Mouse (Mus musculus) gastrocnemius, adult 2 months (tissue): Measurements from ENCODE around the gene Sh2d3c. TPM values are rescaled to one million over a fixed set of nuclear protein-coding genes. Genes with fewer than 3 reads are reported as not detected.

Source experiments
- DNase-seq: peaks from one replicate; pipeline ENCODE4 v3.0.0; 2022
- H3K27ac ChIP-seq: fragments of 200-600 bp; 2 replicates; pipeline ENCODE4 v1.8.1; 2022; ENCODE audit warnings: mild to moderate bottlenecking
- H3K4me3 ChIP-seq: fragments of 200-600 bp; 2 replicates; pipeline ENCODE4 v1.8.1; 2022; ENCODE audit warnings: mild to moderate bottlenecking, moderate library complexity
- CTCF ChIP-seq: fragments of 200-600 bp; IDR thresholded peaks from 2 replicates; pipeline ENCODE4 v1.8.1; 2022; ENCODE audit warnings: antibody characterized with exemption, mild to moderate bottlenecking, moderate library complexity
- intact Hi-C: fragments of 180-260 bp; cut with DNase I; formaldehyde crosslinking; loops from one replicate; pipeline ENCODE4 v1.15.1; 2025
- long read RNA-seq, 2 experiments: library from polyadenylated mRNA; stranded (forward); transcript quantifications; one replicate each; pipeline ENCODE4 v2.0.0; 2021
- total RNA-seq, 2 experiments: library from RNA; stranded (reverse); gene quantifications; 2 replicates each; pipeline ENCODE4 v1.2.3; 2021

Gene Sh2d3c
- total RNA-seq: 10 to 100 TPM in 1 of 2 experiments, 1 to 10 TPM in 1; 4.4 to 12.0 TPM
- long read RNA-seq, experiment 1, transcript Sh2d3c-202 (11 exons, 3,107 nt): major isoform, 24 of 32 reads
- long read RNA-seq, experiment 1, partial matches to known transcripts: 5 of 32 reads
- long read RNA-seq, experiment 1, other reads (novel, unspliced or antisense): 3 of 32 reads
- long read RNA-seq, experiment 2, transcript Sh2d3c-202 (11 exons, 3,107 nt): major isoform, 12 of 15 reads
- long read RNA-seq, experiment 2, partial matches to known transcripts: 3 of 15 reads
- long read RNA-seq, experiment 2, other reads (novel, unspliced or antisense): 0 of 15 reads

DNA sequence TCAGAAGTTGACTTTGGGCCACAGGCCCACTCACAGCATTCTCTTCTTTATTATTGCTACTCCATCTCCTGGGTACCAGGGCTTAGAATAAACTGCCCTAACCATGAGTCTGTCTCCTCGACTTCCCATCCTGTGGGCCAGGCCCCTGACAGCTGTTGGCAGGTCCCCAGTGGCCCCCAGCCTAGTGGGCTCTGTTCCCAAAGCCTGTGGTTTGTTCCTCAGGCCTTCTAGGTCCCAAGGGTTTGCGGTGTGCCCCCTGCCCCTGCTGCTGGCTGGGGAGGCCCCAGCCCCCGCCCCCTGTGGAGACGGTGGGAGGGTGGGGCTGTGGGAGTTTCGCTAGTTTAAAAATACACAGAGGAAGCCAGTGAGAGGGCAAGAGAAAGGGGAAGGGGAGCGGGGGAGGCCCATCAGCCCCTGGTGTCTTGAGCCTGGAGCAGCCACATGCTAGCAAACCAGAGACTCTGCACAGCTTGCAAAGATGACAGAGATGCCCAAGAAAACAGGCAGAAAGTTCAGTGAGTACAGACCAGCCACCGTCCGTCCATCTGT lies at the start of gene Sh2d3c:
Sh2d3c (plus strand) TSS at position 375 of the 549 bp plus-strand sequence.
- no peak for TF ChIP-seq CTCF
- no peak within 1 kb of the TSS for H3K27ac ChIP-seq
- intact Hi-C loops: no loop called here
- DNase-seq: no peak
- 0 out of 2 replicates have a peak within 1 kb of the TSS, but pooled peaks have one; percentile 2 for H3K4me3 ChIP-seq

DNA sequence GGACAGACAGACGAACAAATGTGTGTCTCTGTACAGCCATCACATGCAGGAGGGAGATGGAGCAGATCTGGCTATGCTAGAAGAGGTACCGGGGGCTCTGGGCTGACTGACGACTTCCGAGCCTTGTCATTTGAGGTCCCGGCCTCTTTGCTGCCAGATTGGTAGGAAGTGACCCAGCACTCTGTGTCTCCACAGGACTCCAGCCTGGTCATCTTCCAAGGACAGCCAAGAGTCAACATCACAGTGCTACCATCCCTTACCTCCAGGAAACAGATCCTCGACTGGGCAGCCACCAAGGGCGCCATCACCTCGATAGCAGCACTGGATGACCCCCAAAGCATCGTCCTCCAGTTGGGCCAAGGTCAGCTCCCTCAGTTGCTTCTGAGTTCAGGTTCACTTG lies 49.7 kb upstream of the Sh2d3c start:
- intact Hi-C loops: loop anchor here (5.0 kb wide), 1 partner anchor 39 kb away; no protein-coding TSS in a partner anchor
- no peak for TF ChIP-seq CTCF
- peak; percentile 13 for DNase-seq
- Histone ChIP-seq H3K4me3 (no peak overlapping the region), H3K27ac (no peak overlapping the region)

DNA sequence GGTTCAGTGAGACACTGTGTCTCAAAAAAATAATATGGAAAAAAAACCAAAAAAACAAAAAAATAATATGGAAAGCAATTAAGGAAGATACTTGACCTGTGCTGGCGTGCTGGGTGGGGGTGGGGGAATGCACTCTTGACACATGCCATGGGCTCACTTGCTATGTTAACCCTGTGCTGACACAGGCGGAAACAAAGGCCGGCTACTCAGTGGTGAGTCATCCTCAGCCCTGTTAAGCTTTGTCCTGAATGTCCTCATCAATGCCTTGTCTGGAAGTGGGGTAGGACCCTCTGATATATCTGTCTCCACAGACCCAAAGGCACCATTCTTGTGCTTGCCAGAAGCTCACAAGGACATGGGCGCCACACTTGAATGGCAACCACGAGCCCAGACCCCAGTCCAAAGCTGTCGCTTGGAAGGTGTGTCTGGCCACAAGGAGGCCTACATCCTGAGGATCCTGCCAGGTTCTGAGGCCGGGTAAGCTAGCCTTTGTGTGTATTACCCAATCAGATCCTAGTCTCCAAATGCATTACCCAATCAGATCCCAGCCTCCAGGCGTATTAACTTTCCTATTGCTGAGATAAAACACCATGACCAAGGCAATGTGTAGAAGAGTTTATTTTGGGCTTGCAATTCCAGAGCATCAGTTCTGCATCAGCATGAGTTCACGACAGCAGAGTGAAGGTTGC lies 48.8 kb upstream of the Sh2d3c start:
- no peak for TF ChIP-seq CTCF
- intact Hi-C loops: loop anchor here (5.0 kb wide), 1 partner anchor 40 kb away; no protein-coding TSS in a partner anchor
- Histone ChIP-seq H3K27ac (no peak overlapping the region), H3K4me3 (no peak overlapping the region)
- peak; percentile 7 for DNase-seq

DNA sequence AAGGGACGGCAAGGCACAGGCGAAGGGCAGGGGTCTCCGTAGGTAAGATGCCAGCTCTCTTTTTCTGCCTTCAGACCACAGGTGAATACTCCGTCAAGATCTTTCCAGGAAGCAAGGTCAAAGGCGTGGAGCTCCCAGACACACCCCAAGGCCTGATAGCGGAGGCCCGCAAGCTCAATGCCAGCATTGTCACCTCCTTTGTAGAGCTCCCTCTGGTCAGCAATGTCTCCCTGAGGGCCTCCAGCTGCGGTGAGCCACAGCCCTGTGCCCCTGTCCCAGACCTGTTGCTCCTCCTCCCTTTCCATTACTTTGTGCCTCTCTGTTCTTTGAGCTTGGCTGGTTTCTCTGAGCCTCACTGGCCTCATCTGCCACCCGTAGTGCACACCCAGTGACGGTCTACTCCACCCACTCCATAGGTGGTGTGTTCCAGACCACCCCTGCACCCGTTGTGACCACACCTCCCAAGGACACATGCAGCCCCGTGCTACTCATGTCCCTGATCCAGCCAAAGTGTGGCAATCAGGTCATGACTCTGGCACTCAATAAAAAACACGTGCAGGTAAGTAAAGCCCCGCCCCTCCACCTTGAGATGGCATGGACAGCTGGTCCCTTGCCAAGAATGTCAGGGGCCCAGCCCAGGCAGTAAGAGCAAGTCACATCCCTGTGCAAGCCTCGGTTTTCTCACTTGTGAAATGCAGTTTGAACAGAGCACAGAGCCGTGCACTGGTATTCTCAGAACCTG lies 47.5 kb upstream of the Sh2d3c start:
- no peak overlapping the region for H3K4me3 ChIP-seq
- TF ChIP-seq CTCF: no peak
- intact Hi-C loops: loop anchor here (5.0 kb wide), 1 partner anchor 41 kb away; no protein-coding TSS in a partner anchor
- H3K27ac ChIP-seq: no peak overlapping the region
- DNase-seq: peak; percentile 13

DNA sequence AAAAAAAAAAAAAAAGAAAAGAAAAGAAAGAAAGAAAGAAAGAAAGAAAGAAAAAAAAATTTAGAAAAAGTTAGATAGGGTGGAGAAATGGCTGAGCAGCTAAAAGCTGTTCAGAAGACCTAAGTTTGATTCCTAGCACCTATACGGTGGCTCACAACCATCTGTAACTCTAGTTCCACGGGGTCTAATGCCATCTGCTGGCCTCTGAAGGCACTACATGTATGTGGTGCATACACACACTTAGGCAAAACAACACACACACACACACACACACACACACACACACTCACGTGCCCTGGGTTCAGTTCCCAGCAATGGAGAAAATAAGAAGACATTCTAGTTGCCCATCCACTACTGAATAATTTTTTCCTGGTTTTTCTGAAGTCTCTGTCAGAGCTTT lies 44.0 kb upstream of the Sh2d3c start:
- no peak for DNase-seq
- intact Hi-C loops: no loop called here
- Histone ChIP-seq H3K4me3 (no peak overlapping the region), H3K27ac (no peak overlapping the region)
- TF ChIP-seq CTCF: peak; percentile 31; the same call in 1 of the 2 replicates

DNA sequence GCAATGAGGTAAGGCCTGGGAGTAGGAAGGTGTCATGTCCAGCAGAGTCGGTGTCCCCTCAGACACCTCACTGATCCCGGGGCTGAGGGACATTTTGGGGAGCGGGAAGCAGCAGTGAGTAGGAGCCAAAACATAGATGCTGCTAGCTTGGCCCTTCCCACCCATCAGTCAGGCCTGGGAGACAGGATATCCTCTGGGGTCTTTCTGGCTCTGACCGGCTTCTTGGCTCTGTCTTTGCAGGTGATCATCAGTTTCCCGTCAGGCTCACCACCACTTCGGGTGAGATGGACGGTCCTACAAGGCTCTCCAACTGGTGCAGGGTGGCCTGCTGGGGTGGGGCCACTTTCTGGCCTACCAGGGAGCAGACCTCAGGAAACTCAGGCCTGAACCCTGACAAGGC lies 43.2 kb upstream of the Sh2d3c start:
- DNase-seq: no peak
- no peak overlapping the region for H3K4me3 ChIP-seq
- TF ChIP-seq CTCF: no peak
- intact Hi-C loops: no loop called here
- H3K27ac ChIP-seq: no peak overlapping the region

DNA sequence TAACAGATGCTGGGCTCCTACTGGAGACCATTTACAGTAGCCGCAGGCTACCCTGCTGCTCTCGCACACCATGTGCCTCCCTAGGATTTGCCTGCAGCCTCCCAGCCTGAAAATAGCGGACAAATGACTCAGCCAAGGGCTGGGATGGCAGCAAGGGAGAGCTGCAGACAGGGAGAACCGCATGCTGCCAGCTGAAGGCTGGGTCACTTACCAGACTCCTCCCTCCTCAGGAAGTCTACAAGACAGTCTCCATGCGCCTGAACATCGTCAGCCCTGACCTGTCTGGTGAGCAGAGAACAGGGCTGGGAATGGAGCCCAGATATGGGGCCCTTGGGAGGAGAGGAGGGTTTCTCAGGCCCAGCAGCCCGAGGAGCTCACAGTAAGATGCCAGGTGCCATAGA lies 40.8 kb upstream of the Sh2d3c start:
- DNase-seq: peak; percentile 71
- TF ChIP-seq CTCF: no peak
- intact Hi-C loops: no loop called here
- peak overlapping the region; percentile 61 for H3K27ac ChIP-seq
- no peak overlapping the region for H3K4me3 ChIP-seq

DNA sequence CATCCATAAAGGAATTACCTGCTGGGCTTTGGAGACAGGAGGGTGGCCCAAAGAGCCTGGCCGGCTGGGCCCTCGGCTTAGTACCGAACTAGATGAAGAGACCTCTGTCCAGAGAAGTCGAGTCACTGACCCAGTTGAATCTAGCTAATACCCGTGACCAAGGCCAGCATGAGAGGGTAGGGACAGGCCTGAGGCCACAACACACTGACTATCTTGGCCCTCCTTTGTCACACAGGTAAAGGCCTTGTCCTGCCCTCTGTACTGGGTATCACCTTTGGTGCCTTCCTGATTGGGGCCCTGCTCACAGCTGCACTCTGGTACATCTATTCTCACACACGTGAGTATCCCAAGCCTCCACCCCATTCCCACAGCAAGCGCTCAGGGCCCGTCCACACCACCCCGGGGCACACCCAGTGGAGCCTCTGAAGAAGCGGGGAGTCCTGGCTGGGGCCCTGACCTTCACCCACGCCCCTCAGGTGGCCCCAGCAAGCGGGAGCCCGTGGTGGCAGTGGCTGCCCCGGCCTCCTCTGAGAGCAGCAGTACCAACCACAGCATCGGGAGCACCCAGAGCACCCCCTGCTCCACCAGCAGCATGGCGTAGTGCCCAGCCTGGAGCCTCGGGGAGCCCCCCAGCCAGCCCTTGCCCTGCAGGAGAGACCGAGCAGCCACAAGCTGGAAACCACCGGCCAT lies 39.7 kb upstream of the Sh2d3c start:
- no peak overlapping the region for H3K4me3 ChIP-seq
- intact Hi-C loops: no loop called here
- DNase-seq: no peak
- no peak for TF ChIP-seq CTCF
- H3K27ac ChIP-seq: peak overlapping the region; percentile 35; the same call in 1 of the 2 replicates

DNA sequence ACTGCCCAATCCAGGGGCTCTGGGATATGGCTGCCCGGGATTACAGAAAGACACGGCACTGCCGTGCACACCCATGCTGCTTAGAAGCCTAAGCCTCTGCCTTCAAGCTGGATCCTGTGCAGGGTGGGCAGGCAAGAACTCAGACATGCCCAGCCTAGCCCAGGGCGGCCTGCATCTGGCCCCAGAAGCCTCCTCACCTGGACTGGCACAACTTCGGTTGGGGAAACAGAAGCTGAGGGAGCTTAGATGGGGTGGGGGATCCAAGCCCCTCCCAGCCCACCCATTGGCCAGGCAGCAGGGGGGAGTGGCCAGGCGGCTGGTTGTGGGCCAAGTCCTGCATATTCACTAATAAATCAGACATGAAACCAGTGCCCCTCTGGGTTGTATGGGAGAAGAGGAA lies 39.1 kb upstream of the Sh2d3c start:
- H3K27ac ChIP-seq: peak overlapping the region; percentile 35
- no peak overlapping the region for H3K4me3 ChIP-seq
- DNase-seq: no peak
- no peak for TF ChIP-seq CTCF
- intact Hi-C loops: no loop called here

DNA sequence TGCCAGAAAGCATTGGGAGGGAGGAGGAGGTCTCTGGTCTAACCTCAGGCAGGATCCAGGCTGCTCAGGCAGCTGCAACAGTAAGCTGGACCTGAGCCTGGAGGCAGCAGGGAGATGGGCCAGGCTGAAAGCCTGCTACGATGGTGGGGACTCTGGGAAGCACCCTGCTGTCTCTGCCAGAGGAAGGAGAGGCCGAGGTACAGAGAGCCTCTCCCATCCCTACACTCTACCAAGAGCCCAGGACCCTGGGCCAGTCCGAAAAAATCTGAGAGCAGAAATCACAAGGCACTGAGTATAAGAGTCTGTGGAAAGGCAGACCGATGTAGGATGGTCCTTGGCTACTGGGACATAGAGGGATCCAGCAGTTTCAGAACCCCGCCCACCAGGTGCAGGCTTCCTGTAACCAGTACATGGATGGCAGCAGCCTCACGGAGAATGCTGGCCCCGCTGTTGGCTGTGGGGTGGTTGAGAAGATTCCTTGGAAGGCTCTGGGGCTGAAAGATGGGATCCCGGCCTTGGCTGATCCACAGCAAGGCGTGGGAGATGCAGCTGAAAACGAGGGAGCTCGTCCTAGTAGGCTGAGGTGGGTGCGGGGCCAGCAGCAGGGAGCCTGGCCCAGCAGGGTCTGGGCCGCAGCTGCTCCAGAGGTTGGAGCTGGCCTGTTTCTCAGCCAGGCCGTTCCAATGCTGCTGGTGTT lies 38.0 kb upstream of the Sh2d3c start:
- intact Hi-C loops: no loop called here
- no peak overlapping the region for H3K4me3 ChIP-seq
- DNase-seq: peak; percentile 63
- H3K27ac ChIP-seq: peak overlapping the region; percentile 46
- no peak for TF ChIP-seq CTCF

DNA sequence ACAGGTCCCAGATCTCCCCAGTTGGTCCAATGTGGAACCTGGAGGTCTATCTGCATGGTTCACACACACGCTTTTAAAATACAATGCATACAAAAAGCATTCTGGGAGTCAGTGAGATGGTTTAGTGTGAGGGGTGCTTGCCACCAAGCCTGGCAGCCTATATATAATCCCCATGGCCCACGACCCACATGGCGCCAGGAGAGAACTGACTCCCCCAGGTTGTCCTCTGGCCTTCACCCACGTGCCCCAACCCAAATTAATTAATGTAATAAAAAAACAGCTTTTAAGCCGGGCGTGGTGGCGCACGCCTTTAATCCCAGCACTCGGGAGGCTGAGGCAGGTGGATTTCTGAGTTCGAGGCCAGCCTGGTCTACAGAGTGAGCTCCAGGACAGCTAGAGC lies 37.2 kb upstream of the Sh2d3c start:
- no peak overlapping the region for H3K4me3 ChIP-seq
- DNase-seq: no peak
- no peak for TF ChIP-seq CTCF
- intact Hi-C loops: no loop called here
- peak overlapping the region; percentile 46; the same call in 1 of the 2 replicates for H3K27ac ChIP-seq
